Mouse (Mus musculus) embryonic facial prominence, embryonic 10.5 days (tissue): ENCODE measurements around the gene Gde1. TPM values are rescaled to one million over a fixed set of nuclear protein-coding genes. Genes with fewer than 3 reads are reported as not detected.

ENCODE experiments used
- DNase-seq: peaks from one replicate; pipeline ENCODE4 v3.0.0-alpha.2; 2017; ENCODE audit warnings: low spot score
- H3K27ac ChIP-seq: fragments of 300-500 bp; sonication (generic); replicated peaks from 2 replicates; pipeline ENCODE4 v1.5.1; 2016; ENCODE audit warnings: mild to moderate bottlenecking
- H3K27me3 ChIP-seq: fragments of 300-500 bp; sonication (generic); replicated peaks from 2 replicates; pipeline ENCODE4 v1.6.1; 2016; ENCODE audit warnings: low read depth, mild to moderate bottlenecking; ENCODE audit not compliant: poor library complexity, severe bottlenecking
- H3K36me3 ChIP-seq: fragments of 300-500 bp; sonication (generic); replicated peaks from 2 replicates; pipeline ENCODE4 v1.6.1; 2016; ENCODE audit warnings: mild to moderate bottlenecking, moderate library complexity
- H3K4me1 ChIP-seq: fragments of 300-500 bp; sonication (generic); 2 replicates; pipeline ENCODE4 v1.6.1; 2016
- H3K4me3 ChIP-seq: fragments of 300-500 bp; sonication (generic); 2 replicates; pipeline ENCODE4 v1.5.1; 2016; ENCODE audit warnings: mild to moderate bottlenecking, moderate library complexity
- H3K9me3 ChIP-seq: fragments of 300-500 bp; sonication (generic); 2 replicates; pipeline ENCODE4 v1.6.1; 2016; ENCODE audit warnings: mild to moderate bottlenecking
- WGBS: fragments of 180-500 bp; shearing (Covaris S2); methylation state at CpG from one replicate; pipeline ENCODE4 v1.1.7; 2016; 5-methylcytosine and 5-hydroxymethylcytosine counted together
- polyA plus RNA-seq: library from polyadenylated mRNA; unstranded; fragments of >200 nt; fragmentation: Nextera tagmentation; extraction: Ambion mirVana; gene quantifications from 2 replicates; pipeline ENCODE4 v1.2.1, GENCODE M21; 2016

The Gde1 gene
- polyA plus RNA-seq, 1 experiment from 2014 or later = 68.7 TPM

- H3K27ac ChIP-seq = no peak overlapping the region
- H3K4me1 ChIP-seq = peaks cover 31% of the 10 kb centered on the region
- no peaks in the 10 kb centered on the region for H3K27me3 ChIP-seq
- WGBS = 95% methylated on average over 15 of the region's 15 CpGs
- H3K4me3 ChIP-seq = no peak overlapping the region
- peaks cover 28% of the 10 kb centered on the region for H3K36me3 ChIP-seq
- DNase-seq = no peak
- no peaks in the 10 kb centered on the region for H3K9me3 ChIP-seq
These were observed 2.4 kb downstream of the Gde1 start for GRCm38 (mm10) chr7:118703144-118703561.

GRCm38 (mm10) chr7:118698882-118699281 is 6.7 kb downstream of the Gde1 start:
- Histone ChIP-seq H3K27ac (no peak overlapping the region), H3K4me3 (no peak overlapping the region), H3K9me3 (no peaks in the 10 kb centered on the region), H3K4me1 (peaks cover 8% of the 10 kb centered on the region), H3K36me3 (peaks cover 70% of the 10 kb centered on the region), H3K27me3 (no peaks in the 10 kb centered on the region)
- 94% methylated on average over 9 of the region's 9 CpGs for WGBS
- DNase-seq = no peak

GRCm38 (mm10) chr7:118697168-118697567 is 8.4 kb downstream of the Gde1 start:
- Histone ChIP-seq H3K27ac (no peak overlapping the region), H3K36me3 (peaks cover 79% of the 10 kb centered on the region), H3K27me3 (no peaks in the 10 kb centered on the region), H3K4me1 (0 out of 2 replicates have a peak, but pooled peaks cover 1% of the 10 kb centered on the region), H3K9me3 (no peaks in the 10 kb centered on the region), H3K4me3 (no peak overlapping the region)
- no peak for DNase-seq
- 88% methylated on average over 4 of the region's 4 CpGs for WGBS

GRCm38 (mm10) chr7:118696146-118696545 is 9.4 kb downstream of the Gde1 start:
- WGBS = 94% methylated on average over 6 of the region's 6 CpGs
- H3K36me3 ChIP-seq = peaks cover 80% of the 10 kb centered on the region

GRCm38 (mm10) chr7:118691287-118691686 is 14.3 kb downstream of the Gde1 start:
- no peak for DNase-seq
- 88% methylated on average over 2 of the region's 2 CpGs for WGBS
- Histone ChIP-seq H3K27me3 (no peaks in the 10 kb centered on the region), H3K4me3 (no peak overlapping the region), H3K36me3 (peaks cover 93% of the 10 kb centered on the region), H3K9me3 (no peaks in the 10 kb centered on the region), H3K27ac (no peak overlapping the region), H3K4me1 (no peaks in the 10 kb centered on the region)

More at GRCm38 (mm10) chr7:118696146-118696545, 9.4 kb downstream of the Gde1 start:
- Histone ChIP-seq H3K4me3 (no peak overlapping the region), H3K4me1 (no peaks in the 10 kb centered on the region), H3K27me3 (no peaks in the 10 kb centered on the region), H3K9me3 (no peaks in the 10 kb centered on the region), H3K27ac (no peak overlapping the region)
- no peak for DNase-seq

GRCm38 (mm10) chr7:118689088-118689487 is 16.5 kb downstream of the Gde1 start:
- Histone ChIP-seq H3K36me3 (peaks cover 71% of the 10 kb centered on the region), H3K4me1 (0 out of 2 replicates have a peak, but pooled peaks cover 5% of the 10 kb centered on the region), H3K27me3 (no peaks in the 10 kb centered on the region), H3K27ac (no peak overlapping the region), H3K9me3 (no peaks in the 10 kb centered on the region), H3K4me3 (no peak overlapping the region)
- DNase-seq = no peak
- 83% methylated on average over 7 of the region's 7 CpGs for WGBS

GRCm38 (mm10) chr7:118688199-118688598 is 17.4 kb downstream of the Gde1 start:
- H3K4me3 ChIP-seq = no peak overlapping the region
- 0 out of 2 replicates have a peak, but pooled peaks cover 5% of the 10 kb centered on the region for H3K4me1 ChIP-seq
- H3K27ac ChIP-seq = no peak overlapping the region
- 27% methylated on average over 5 of the region's 5 CpGs for WGBS
- peaks cover 62% of the 10 kb centered on the region for H3K36me3 ChIP-seq
- DNase-seq = peak; percentile 85
- H3K27me3 ChIP-seq = no peaks in the 10 kb centered on the region
- no peaks in the 10 kb centered on the region for H3K9me3 ChIP-seq

GRCm38 (mm10) chr7:118676826-118677225 is 28.8 kb downstream of the Gde1 start:
- no peak for DNase-seq
- 87% methylated on average over 4 of the region's 4 CpGs for WGBS
- Histone ChIP-seq H3K27me3 (no peaks in the 10 kb centered on the region), H3K27ac (no peak overlapping the region), H3K4me3 (no peak overlapping the region), H3K9me3 (no peaks in the 10 kb centered on the region), H3K4me1 (no peaks in the 10 kb centered on the region), H3K36me3 (no peaks in the 10 kb centered on the region)

- H3K9me3 ChIP-seq = no peaks in the 10 kb centered on the region
- no peak overlapping the region for H3K27ac ChIP-seq
- no peaks in the 10 kb centered on the region for H3K4me1 ChIP-seq
- no peak overlapping the region for H3K4me3 ChIP-seq
- H3K36me3 ChIP-seq = no peaks in the 10 kb centered on the region
- WGBS = 70% methylated on average over 4 of the region's 4 CpGs
- no peaks in the 10 kb centered on the region for H3K27me3 ChIP-seq
- DNase-seq = no peak
These were observed 35.4 kb downstream of the Gde1 start for GRCm38 (mm10) chr7:118670142-118670541.

- H3K27me3 ChIP-seq = no peaks in the 10 kb centered on the region
- no peak overlapping the region for H3K4me3 ChIP-seq
- H3K36me3 ChIP-seq = no peaks in the 10 kb centered on the region
- peaks cover 4% of the 10 kb centered on the region; the same call in 1 of the 2 replicates for H3K9me3 ChIP-seq
- no peak for DNase-seq
- no peak overlapping the region for H3K27ac ChIP-seq
- WGBS = 91% methylated on average over 2 of the region's 2 CpGs
- H3K4me1 ChIP-seq = no peaks in the 10 kb centered on the region
These were observed 37.8 kb downstream of the Gde1 start for GRCm38 (mm10) chr7:118667773-118668172.

- Histone ChIP-seq H3K4me3 (no peak overlapping the region), H3K27me3 (no peaks in the 10 kb centered on the region), H3K27ac (no peak overlapping the region), H3K36me3 (no peaks in the 10 kb centered on the region), H3K9me3 (no peaks in the 10 kb centered on the region), H3K4me1 (peaks cover 3% of the 10 kb centered on the region; the same call in 1 of the 2 replicates)
- 38% methylated on average over 6 of the region's 6 CpGs for WGBS
- no peak for DNase-seq
These were observed 48.8 kb downstream of the Gde1 start for GRCm38 (mm10) chr7:118656730-118657129.

GRCm38 (mm10) chr7:118652572-118653295 is 52.8 kb downstream of the Gde1 start:
- H3K4me3 ChIP-seq = no peak overlapping the region
- 88% methylated on average over 6 of the region's 6 CpGs for WGBS
- H3K4me1 ChIP-seq = peaks cover 3% of the 10 kb centered on the region; the same call in 1 of the 2 replicates
- no peaks in the 10 kb centered on the region for H3K36me3 ChIP-seq
- H3K9me3 ChIP-seq = no peaks in the 10 kb centered on the region
- DNase-seq = no peak
- H3K27ac ChIP-seq = no peak overlapping the region
- no peaks in the 10 kb centered on the region for H3K27me3 ChIP-seq

GRCm38 (mm10) chr7:118650891-118651290 is 54.7 kb downstream of the Gde1 start:
- Histone ChIP-seq H3K27me3 (no peaks in the 10 kb centered on the region), H3K4me1 (no peaks in the 10 kb centered on the region), H3K9me3 (no peaks in the 10 kb centered on the region), H3K4me3 (no peak overlapping the region), H3K27ac (no peak overlapping the region), H3K36me3 (no peaks in the 10 kb centered on the region)
- no peak for DNase-seq
- WGBS = 70% methylated on average over 1 of the region's 1 CpGs
